Mouse (Mus musculus): ENCODE data around the gene Gng7. TPM values are rescaled to one million over a fixed set of nuclear protein-coding genes. Genes with fewer than 3 reads are reported as not detected.

The Gng7 gene
- polyA plus RNA-seq, 1 experiment from 2014 or later, result 5.7 TPM

DNA sequence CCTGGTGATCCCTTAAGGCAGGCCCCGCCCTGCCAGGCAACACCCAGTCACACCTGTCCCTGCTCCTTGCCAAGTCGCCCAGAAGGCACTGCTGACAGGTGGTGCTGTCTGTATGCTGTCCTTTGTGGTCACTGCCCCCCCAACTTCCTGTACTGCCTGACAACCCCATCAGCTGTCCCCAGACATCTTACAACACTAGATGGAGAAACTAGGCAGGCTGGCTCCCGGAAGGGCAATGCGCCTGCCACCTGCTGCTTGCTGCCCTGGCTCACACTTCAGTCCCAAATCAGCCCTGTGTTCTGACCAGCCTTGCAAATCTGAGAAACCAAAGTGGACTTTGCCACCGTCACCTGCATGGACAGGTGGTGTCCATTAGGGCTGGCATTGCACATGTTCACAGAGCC lies 100.5 kb downstream of the Gng7 start:
- Histone ChIP-seq H3K4me3 (ENCODE audit: low read depth, low read length) (no peak overlapping the region), H3K4me1 (ENCODE audit: insufficient read depth) (no peaks in the 10 kb centered on the region), H3K9ac (no peak overlapping the region), H3K9me3 (ENCODE audit: low read depth, low read length) (no peaks in the 10 kb centered on the region), H3K36me3 (ENCODE audit: insufficient read depth) (peaks cover 53% of the 10 kb centered on the region), H3K27me3 (ENCODE audit: insufficient read depth, low read length) (no peaks in the 10 kb centered on the region), H3K27ac (ENCODE audit: low read depth) (no peak overlapping the region), H3K4me2 (no peak overlapping the region)
- no peak for ATAC-seq (ENCODE audit: insufficient read depth)
- no peak for DNase-seq
- TF ChIP-seq CTCF (IDR thresholded peaks at IDR 0.05; ENCODE audit: low read depth), result no peak
- WGBS, result 82% methylated on average over 5 of the region's 5 CpGs

GRCm38 (mm10) chr10:80913364-80914011 lies 101.3 kb downstream of the Gng7 start:
- 86% methylated on average over 7 of the region's 8 CpGs for WGBS
- H3K4me1 ChIP-seq (ENCODE audit: insufficient read depth), result no peaks in the 10 kb centered on the region
- no peak overlapping the region for H3K4me2 ChIP-seq
- no peak overlapping the region for H3K9ac ChIP-seq
- TF ChIP-seq CTCF (IDR thresholded peaks at IDR 0.05; ENCODE audit: low read depth), result no peak
- ATAC-seq (ENCODE audit: insufficient read depth), result no peak
- H3K36me3 ChIP-seq (ENCODE audit: insufficient read depth), result peaks cover 61% of the 10 kb centered on the region
- H3K9me3 ChIP-seq (ENCODE audit: low read depth, low read length), result no peaks in the 10 kb centered on the region
- no peaks in the 10 kb centered on the region for H3K27me3 ChIP-seq (ENCODE audit: insufficient read depth, low read length)
- no peak overlapping the region for H3K27ac ChIP-seq (ENCODE audit: low read depth)
- no peak overlapping the region for H3K4me3 ChIP-seq (ENCODE audit: low read depth, low read length)
- DNase-seq, result no peak

DNA sequence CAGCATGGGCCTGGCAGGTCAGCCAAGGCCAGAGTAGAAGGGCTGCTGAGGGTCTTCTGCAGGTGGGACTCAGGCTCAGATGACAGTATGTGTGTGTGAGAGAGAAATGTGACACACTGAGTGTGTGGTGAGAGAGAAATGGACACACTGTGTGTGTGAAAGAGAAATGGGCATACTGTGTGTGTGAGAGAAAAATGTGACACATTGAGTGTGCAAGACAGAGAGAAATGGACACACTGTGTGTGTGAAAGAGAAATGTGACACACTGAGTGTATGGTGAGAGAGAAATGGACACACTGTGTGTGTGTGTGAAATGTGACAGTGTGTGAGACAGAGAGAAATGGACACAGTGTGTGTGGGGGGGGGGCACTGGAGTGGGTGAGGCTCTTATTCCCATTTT lies 102.9 kb downstream of the Gng7 start:
- ATAC-seq (ENCODE audit: insufficient read depth), result no peak
- no peaks in the 10 kb centered on the region for H3K4me1 ChIP-seq (ENCODE audit: insufficient read depth)
- DNase-seq, result no peak
- no peak overlapping the region for H3K27ac ChIP-seq (ENCODE audit: low read depth)
- no peak overlapping the region for H3K9ac ChIP-seq
- H3K4me2 ChIP-seq, result no peak overlapping the region
- peaks cover 76% of the 10 kb centered on the region for H3K36me3 ChIP-seq (ENCODE audit: insufficient read depth)
- no peaks in the 10 kb centered on the region for H3K9me3 ChIP-seq (ENCODE audit: low read depth, low read length)
- H3K27me3 ChIP-seq (ENCODE audit: insufficient read depth, low read length), result no peaks in the 10 kb centered on the region
- H3K4me3 ChIP-seq (ENCODE audit: low read depth, low read length), result no peak overlapping the region
- no peak for TF ChIP-seq CTCF (IDR thresholded peaks at IDR 0.05; ENCODE audit: low read depth)

GRCm38 (mm10) chr10:80911354-80911753 lies 103.4 kb downstream of the Gng7 start:
- Histone ChIP-seq H3K27me3 (ENCODE audit: insufficient read depth, low read length) (no peaks in the 10 kb centered on the region), H3K4me3 (ENCODE audit: low read depth, low read length) (no peak overlapping the region), H3K9ac (no peak overlapping the region), H3K4me1 (ENCODE audit: insufficient read depth) (no peaks in the 10 kb centered on the region), H3K27ac (ENCODE audit: low read depth) (no peak overlapping the region), H3K36me3 (ENCODE audit: insufficient read depth) (peaks cover 77% of the 10 kb centered on the region), H3K9me3 (ENCODE audit: low read depth, low read length) (no peaks in the 10 kb centered on the region), H3K4me2 (no peak overlapping the region)
- ATAC-seq (ENCODE audit: insufficient read depth) (no peak), DNase-seq (no peak)
- TF ChIP-seq CTCF (IDR thresholded peaks at IDR 0.05; ENCODE audit: low read depth), result no peak
- 87% methylated on average over 4 of the region's 4 CpGs for WGBS

DNA sequence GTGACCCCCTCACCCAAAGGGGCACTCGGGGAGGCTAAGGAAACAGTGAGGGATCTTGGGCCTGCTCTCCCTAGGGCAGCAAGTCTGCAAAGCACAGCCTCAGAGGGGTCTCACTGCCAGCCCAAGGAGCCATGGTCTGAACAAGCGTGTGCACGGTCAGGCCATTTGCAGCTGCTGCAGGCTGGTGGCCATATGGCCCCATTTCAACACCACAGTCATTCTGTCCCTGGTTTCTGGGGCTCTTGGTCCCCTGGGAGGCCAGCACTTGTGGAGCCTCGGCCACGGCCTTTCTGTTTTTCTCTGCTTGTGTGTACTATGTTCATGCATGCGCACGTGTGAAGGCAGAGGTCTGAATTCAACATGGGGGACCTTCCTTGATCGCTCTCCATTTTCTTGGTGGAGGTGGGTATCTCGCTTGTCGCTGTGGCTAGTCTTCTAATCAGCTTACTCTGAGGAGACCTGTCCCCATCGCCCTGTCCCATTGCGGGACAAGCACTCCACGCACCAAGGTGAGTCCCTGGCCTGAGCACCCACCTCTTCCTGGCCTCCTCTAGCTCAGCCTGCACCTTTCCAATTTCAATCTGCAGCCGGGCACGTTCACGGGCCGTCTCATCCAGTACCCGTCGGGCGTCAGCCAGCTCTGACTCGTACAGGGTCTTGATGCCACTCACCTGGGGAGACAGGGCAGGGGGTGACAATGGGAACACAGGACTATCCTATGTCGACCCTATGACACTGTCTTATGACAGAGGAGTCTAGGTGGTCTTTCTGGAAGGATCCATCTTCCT lies 105.2 kb downstream of the Gng7 start:
- Histone ChIP-seq H3K36me3 (ENCODE audit: insufficient read depth) (peaks cover 86% of the 10 kb centered on the region), H3K9me3 (ENCODE audit: low read depth, low read length) (no peaks in the 10 kb centered on the region), H3K4me1 (ENCODE audit: insufficient read depth) (no peaks in the 10 kb centered on the region), H3K4me2 (no peak overlapping the region), H3K9ac (no peak overlapping the region), H3K27ac (ENCODE audit: low read depth) (no peak overlapping the region), H3K27me3 (ENCODE audit: insufficient read depth, low read length) (no peaks in the 10 kb centered on the region), H3K4me3 (ENCODE audit: low read depth, low read length) (no peak overlapping the region)
- no peak for DNase-seq
- 91% methylated on average over 22 of the region's 22 CpGs for WGBS
- no peak for ATAC-seq (ENCODE audit: insufficient read depth)
- no peak for TF ChIP-seq CTCF (IDR thresholded peaks at IDR 0.05; ENCODE audit: low read depth)

DNA sequence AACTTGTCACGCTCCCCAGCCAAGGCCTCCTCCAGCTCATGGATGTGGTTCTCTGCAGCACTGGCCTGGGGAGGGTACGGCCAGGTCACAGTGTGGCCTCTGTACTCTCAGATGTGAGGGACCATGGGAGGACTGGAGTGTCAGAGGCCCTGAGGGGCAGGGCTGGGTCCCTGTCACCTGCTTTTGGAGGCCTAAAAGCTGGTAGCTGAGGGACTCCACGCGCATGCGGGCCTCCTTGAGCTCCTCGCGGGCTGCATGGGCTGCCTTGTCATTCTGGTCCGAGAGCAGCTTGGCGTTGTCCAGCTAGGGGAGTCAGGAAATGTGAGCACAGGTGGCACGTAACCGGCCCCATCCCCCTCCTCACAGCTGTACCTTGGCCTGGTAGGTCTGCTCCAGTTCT lies 110.0 kb downstream of the Gng7 start:
- DNase-seq (no peak), ATAC-seq (ENCODE audit: insufficient read depth) (no peak)
- Histone ChIP-seq H3K9me3 (ENCODE audit: low read depth, low read length) (no peaks in the 10 kb centered on the region), H3K4me1 (ENCODE audit: insufficient read depth) (peaks cover 1% of the 10 kb centered on the region; the same call in 1 of the 2 replicates), H3K36me3 (ENCODE audit: insufficient read depth) (peaks cover 81% of the 10 kb centered on the region), H3K4me2 (no peak overlapping the region), H3K4me3 (ENCODE audit: low read depth, low read length) (no peak overlapping the region), H3K9ac (no peak overlapping the region), H3K27ac (ENCODE audit: low read depth) (no peak overlapping the region), H3K27me3 (ENCODE audit: insufficient read depth, low read length) (no peaks in the 10 kb centered on the region)
- WGBS, result 89% methylated on average over 11 of the region's 11 CpGs
- TF ChIP-seq CTCF (IDR thresholded peaks at IDR 0.05; ENCODE audit: low read depth), result no peak

GRCm38 (mm10) chr10:80904004-80904693 lies 110.6 kb downstream of the Gng7 start:
- no peaks in the 10 kb centered on the region for H3K27me3 ChIP-seq (ENCODE audit: insufficient read depth, low read length)
- no peak overlapping the region for H3K9ac ChIP-seq
- peaks cover 3% of the 10 kb centered on the region; the same call in 1 of the 2 replicates for H3K4me1 ChIP-seq (ENCODE audit: insufficient read depth)
- ATAC-seq (ENCODE audit: insufficient read depth) (no peak), DNase-seq (no peak)
- H3K9me3 ChIP-seq (ENCODE audit: low read depth, low read length), result no peaks in the 10 kb centered on the region
- TF ChIP-seq CTCF (IDR thresholded peaks at IDR 0.05; ENCODE audit: low read depth), result no peak
- H3K36me3 ChIP-seq (ENCODE audit: insufficient read depth), result peaks cover 75% of the 10 kb centered on the region
- 77% methylated on average over 28 of the region's 28 CpGs for WGBS
- no peak overlapping the region for H3K27ac ChIP-seq (ENCODE audit: low read depth)
- no peak overlapping the region for H3K4me3 ChIP-seq (ENCODE audit: low read depth, low read length)
- H3K4me2 ChIP-seq, result no peak overlapping the region
